Mouse (Mus musculus): Measurements from ENCODE around the gene Ccdc27. TPM values are rescaled to one million over a fixed set of nuclear protein-coding genes. Genes with fewer than 3 reads are reported as not detected.
A peak's percentile ranks its signal among the peaks of the same experiment; 100 is the strongest.

Ccdc27 gene
- polyA plus RNA-seq, 1 experiment from 2014 or later, result not detected

- ATAC-seq, result no peak
- Histone ChIP-seq H3K9me3 (replicated peaks; ENCODE audit: control insufficient read depth, low read length) (no peaks in the 10 kb centered on the region), H3K4me3 (ENCODE audit: low read depth, low read length) (no peak overlapping the region), H3K36me3 (ENCODE audit: control insufficient read depth, insufficient read depth, low read length) (no peaks in the 10 kb centered on the region), H3K27ac (ENCODE audit: low read depth, low read length) (no peak overlapping the region), H3K4me2 (ENCODE audit: low read length) (no peak overlapping the region), H3K4me1 (ENCODE audit: control insufficient read depth, insufficient read depth, low read length) (no peaks in the 10 kb centered on the region), H3K9ac (ENCODE audit: low read length) (no peak overlapping the region), H3K27me3 (replicated peaks; ENCODE audit: control insufficient read depth, insufficient read depth, low read length) (no peaks in the 10 kb centered on the region)
- DNase-seq (ENCODE audit: low spot score), result no peak
- WGBS, result 72% methylated on average over 5 of the region's 5 CpGs
These were observed 3.4 kb upstream of the Ccdc27 start for GRCm38 (mm10) chr4:154045837-154046236.

GRCm38 (mm10) chr4:154037123-154037522, 5.4 kb downstream of the Ccdc27 start:
- H3K4me2 ChIP-seq (ENCODE audit: low read length), result no peak overlapping the region
- H3K4me1 ChIP-seq (ENCODE audit: control insufficient read depth, insufficient read depth, low read length), result no peaks in the 10 kb centered on the region
- no peaks in the 10 kb centered on the region for H3K36me3 ChIP-seq (ENCODE audit: control insufficient read depth, insufficient read depth, low read length)
- ATAC-seq (no peak), DNase-seq (ENCODE audit: low spot score) (no peak)
- WGBS, result 55% methylated on average over 3 of the region's 3 CpGs
- no peak overlapping the region for H3K9ac ChIP-seq (ENCODE audit: low read length)
- no peak overlapping the region for H3K4me3 ChIP-seq (ENCODE audit: low read depth, low read length)
- H3K27ac ChIP-seq (ENCODE audit: low read depth, low read length), result no peak overlapping the region
- no peaks in the 10 kb centered on the region for H3K9me3 ChIP-seq (replicated peaks; ENCODE audit: control insufficient read depth, low read length)
- H3K27me3 ChIP-seq (replicated peaks; ENCODE audit: control insufficient read depth, insufficient read depth, low read length), result no peaks in the 10 kb centered on the region

GRCm38 (mm10) chr4:154028646-154029045, 13.8 kb downstream of the Ccdc27 start:
- Histone ChIP-seq H3K27ac (ENCODE audit: low read depth, low read length) (no peak overlapping the region), H3K9me3 (replicated peaks; ENCODE audit: control insufficient read depth, low read length) (no peaks in the 10 kb centered on the region), H3K36me3 (ENCODE audit: control insufficient read depth, insufficient read depth, low read length) (no peaks in the 10 kb centered on the region), H3K4me1 (ENCODE audit: control insufficient read depth, insufficient read depth, low read length) (no peaks in the 10 kb centered on the region), H3K4me2 (ENCODE audit: low read length) (no peak overlapping the region), H3K4me3 (ENCODE audit: low read depth, low read length) (no peak overlapping the region), H3K9ac (ENCODE audit: low read length) (no peak overlapping the region), H3K27me3 (replicated peaks; ENCODE audit: control insufficient read depth, insufficient read depth, low read length) (peaks cover 7% of the 10 kb centered on the region; the same call in 1 of the 2 replicates)
- DNase-seq (ENCODE audit: low spot score) (no peak), ATAC-seq (no peak)

GRCm38 (mm10) chr4:154028066-154028465, 14.4 kb downstream of the Ccdc27 start:
- no peaks in the 10 kb centered on the region for H3K4me1 ChIP-seq (ENCODE audit: control insufficient read depth, insufficient read depth, low read length)
- H3K4me3 ChIP-seq (ENCODE audit: low read depth, low read length), result no peak overlapping the region
- 72% methylated on average over 7 of the region's 7 CpGs for WGBS
- no peak overlapping the region for H3K4me2 ChIP-seq (ENCODE audit: low read length)
- H3K36me3 ChIP-seq (ENCODE audit: control insufficient read depth, insufficient read depth, low read length), result no peaks in the 10 kb centered on the region
- no peak for ATAC-seq
- H3K27ac ChIP-seq (ENCODE audit: low read depth, low read length), result no peak overlapping the region
- DNase-seq (ENCODE audit: low spot score), result no peak
- H3K9me3 ChIP-seq (replicated peaks; ENCODE audit: control insufficient read depth, low read length), result no peaks in the 10 kb centered on the region
- no peak overlapping the region for H3K9ac ChIP-seq (ENCODE audit: low read length)
- H3K27me3 ChIP-seq (replicated peaks; ENCODE audit: control insufficient read depth, insufficient read depth, low read length), result peaks cover 7% of the 10 kb centered on the region; the same call in 1 of the 2 replicates

- Histone ChIP-seq H3K4me1 (ENCODE audit: control insufficient read depth, insufficient read depth, low read length) (no peaks in the 10 kb centered on the region), H3K9ac (ENCODE audit: low read length) (no peak overlapping the region), H3K36me3 (ENCODE audit: control insufficient read depth, insufficient read depth, low read length) (peaks cover 12% of the 10 kb centered on the region), H3K9me3 (replicated peaks; ENCODE audit: control insufficient read depth, low read length) (no peaks in the 10 kb centered on the region), H3K27ac (ENCODE audit: low read depth, low read length) (no peak overlapping the region), H3K4me2 (ENCODE audit: low read length) (peak overlapping the region; percentile 40; the same call in 1 of the 2 replicates), H3K4me3 (ENCODE audit: low read depth, low read length) (no peak overlapping the region), H3K27me3 (replicated peaks; ENCODE audit: control insufficient read depth, insufficient read depth, low read length) (peaks cover 7% of the 10 kb centered on the region; the same call in 1 of the 2 replicates)
- no peak for DNase-seq (ENCODE audit: low spot score)
- ATAC-seq, result no peak
- WGBS, result 43% methylated on average over 2 of the region's 2 CpGs
These were observed 16.1 kb downstream of the Ccdc27 start for GRCm38 (mm10) chr4:154026441-154026761.

GRCm38 (mm10) chr4:154025641-154026440, 16.6 kb downstream of the Ccdc27 start, which contains the start of gene Smim1:
Smim1 (minus strand) TSS chr4:154026230.
- DNase-seq (ENCODE audit: low spot score) (peak; percentile 47), ATAC-seq (peak; percentile 45)
- peak within 1 kb of the TSS; percentile 16 for H3K4me3 ChIP-seq (ENCODE audit: low read depth, low read length)
- H3K9me3 ChIP-seq (replicated peaks; ENCODE audit: control insufficient read depth, low read length), result no peaks in the 10 kb centered on the region
- H3K36me3 ChIP-seq (ENCODE audit: control insufficient read depth, insufficient read depth, low read length), result peaks cover 17% of the 10 kb centered on the region
- peak within 1 kb of the TSS; percentile 40 for H3K4me2 ChIP-seq (ENCODE audit: low read length)
- peaks cover 7% of the 10 kb centered on the region; the same call in 1 of the 2 replicates for H3K27me3 ChIP-seq (replicated peaks; ENCODE audit: control insufficient read depth, insufficient read depth, low read length)
- H3K27ac ChIP-seq (ENCODE audit: low read depth, low read length), result no peak within 1 kb of the TSS
- no peaks in the 10 kb centered on the region for H3K4me1 ChIP-seq (ENCODE audit: control insufficient read depth, insufficient read depth, low read length)
- peak within 1 kb of the TSS; percentile 37 for H3K9ac ChIP-seq (ENCODE audit: low read length)
- 3% methylated on average over 31 of the region's 33 CpGs for WGBS

- Histone ChIP-seq H3K27ac (ENCODE audit: low read depth, low read length) (no peak overlapping the region), H3K4me2 (ENCODE audit: low read length) (no peak overlapping the region; the same call in 1 of the 2 replicates), H3K27me3 (replicated peaks; ENCODE audit: control insufficient read depth, insufficient read depth, low read length) (peaks cover 7% of the 10 kb centered on the region; the same call in 1 of the 2 replicates), H3K36me3 (ENCODE audit: control insufficient read depth, insufficient read depth, low read length) (peaks cover 26% of the 10 kb centered on the region), H3K9me3 (replicated peaks; ENCODE audit: control insufficient read depth, low read length) (no peaks in the 10 kb centered on the region), H3K4me3 (ENCODE audit: low read depth, low read length) (no peak overlapping the region), H3K9ac (ENCODE audit: low read length) (no peak overlapping the region), H3K4me1 (ENCODE audit: control insufficient read depth, insufficient read depth, low read length) (no peaks in the 10 kb centered on the region)
- no peak for ATAC-seq
- DNase-seq (ENCODE audit: low spot score), result peak; percentile 16
- WGBS, result 39% methylated on average over 17 of the region's 17 CpGs
These were observed 17.6 kb downstream of the Ccdc27 start for GRCm38 (mm10) chr4:154024729-154025521.

GRCm38 (mm10) chr4:154023754-154024601, 18.5 kb downstream of the Ccdc27 start:
- no peak for DNase-seq (ENCODE audit: low spot score)
- Histone ChIP-seq H3K9ac (ENCODE audit: low read length) (no peak overlapping the region), H3K4me3 (ENCODE audit: low read depth, low read length) (no peak overlapping the region), H3K4me2 (ENCODE audit: low read length) (no peak overlapping the region), H3K36me3 (ENCODE audit: control insufficient read depth, insufficient read depth, low read length) (peaks cover 36% of the 10 kb centered on the region), H3K27me3 (replicated peaks; ENCODE audit: control insufficient read depth, insufficient read depth, low read length) (peaks cover 7% of the 10 kb centered on the region; the same call in 1 of the 2 replicates), H3K27ac (ENCODE audit: low read depth, low read length) (no peak overlapping the region), H3K4me1 (ENCODE audit: control insufficient read depth, insufficient read depth, low read length) (no peaks in the 10 kb centered on the region), H3K9me3 (replicated peaks; ENCODE audit: control insufficient read depth, low read length) (no peaks in the 10 kb centered on the region)
- no peak for ATAC-seq
- WGBS, result 33% methylated on average over 8 of the region's 8 CpGs
